Mouse (Mus musculus): ENCODE results near the gene Txlna.

Txlna gene

DNA sequence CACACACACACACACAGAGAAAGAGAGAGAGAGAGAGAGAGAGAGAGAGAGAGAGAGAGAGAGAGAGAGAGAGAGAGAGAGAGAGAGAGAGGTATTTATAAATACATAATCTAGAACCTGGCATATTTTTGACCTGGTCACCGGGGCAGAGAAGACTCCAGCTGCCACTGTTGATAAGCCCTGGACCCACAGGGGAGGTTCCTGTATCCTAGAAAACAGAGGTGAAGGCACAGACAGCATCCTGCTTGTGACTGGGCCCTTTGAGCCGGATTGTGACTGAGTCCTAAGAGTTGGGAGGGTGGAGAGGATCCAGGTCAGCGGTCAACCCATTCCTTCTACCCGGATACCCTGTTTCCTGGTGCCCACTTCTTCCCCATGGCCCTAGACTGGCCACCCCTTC, 52.0 kb downstream of the Txlna start:
- no peak for DNase-seq (ENCODE audit: low read depth, low spot score)

DNA sequence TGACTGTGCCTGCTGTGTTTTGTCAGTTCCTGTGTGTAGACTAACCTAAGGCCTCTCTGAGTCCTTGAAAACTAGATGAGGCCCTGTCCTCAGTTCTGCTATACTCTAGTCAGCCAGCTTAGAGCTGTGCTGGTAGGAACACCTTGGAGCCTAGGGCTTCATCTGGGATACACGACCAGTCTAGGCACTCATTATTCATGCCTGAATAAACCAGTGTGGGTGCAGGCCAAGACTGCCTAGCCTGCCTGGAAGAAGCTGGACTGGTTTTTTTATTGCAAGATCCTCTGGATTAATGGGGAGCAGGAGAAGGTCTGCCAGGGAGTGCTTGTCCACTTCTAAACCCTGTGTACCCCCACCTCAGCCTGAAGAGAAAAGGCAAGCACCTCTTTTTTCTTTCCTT, 53.9 kb downstream of the Txlna start:
- no peak for DNase-seq (ENCODE audit: low read depth, low spot score)

DNA sequence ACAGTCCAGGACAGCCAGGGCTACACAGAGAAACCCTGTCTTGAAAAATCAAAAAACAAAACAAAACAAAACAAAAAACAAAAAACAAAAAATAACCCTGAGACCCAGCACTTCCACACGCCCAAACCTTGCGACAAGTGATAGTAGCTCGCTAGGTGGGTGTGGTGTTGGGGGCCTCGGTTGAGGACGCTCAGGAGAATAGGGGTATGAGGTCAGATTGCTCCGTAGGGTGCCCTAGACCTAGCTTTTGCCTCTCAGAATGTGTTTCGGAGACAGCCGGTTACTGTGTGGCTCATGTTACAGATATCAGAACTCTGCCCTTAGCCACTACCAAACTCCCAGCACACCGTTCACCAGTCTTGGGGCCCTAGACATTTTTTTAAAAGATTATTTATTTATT, 55.1 kb downstream of the Txlna start:
- DNase-seq (ENCODE audit: low read depth, low spot score), result no peak

DNA sequence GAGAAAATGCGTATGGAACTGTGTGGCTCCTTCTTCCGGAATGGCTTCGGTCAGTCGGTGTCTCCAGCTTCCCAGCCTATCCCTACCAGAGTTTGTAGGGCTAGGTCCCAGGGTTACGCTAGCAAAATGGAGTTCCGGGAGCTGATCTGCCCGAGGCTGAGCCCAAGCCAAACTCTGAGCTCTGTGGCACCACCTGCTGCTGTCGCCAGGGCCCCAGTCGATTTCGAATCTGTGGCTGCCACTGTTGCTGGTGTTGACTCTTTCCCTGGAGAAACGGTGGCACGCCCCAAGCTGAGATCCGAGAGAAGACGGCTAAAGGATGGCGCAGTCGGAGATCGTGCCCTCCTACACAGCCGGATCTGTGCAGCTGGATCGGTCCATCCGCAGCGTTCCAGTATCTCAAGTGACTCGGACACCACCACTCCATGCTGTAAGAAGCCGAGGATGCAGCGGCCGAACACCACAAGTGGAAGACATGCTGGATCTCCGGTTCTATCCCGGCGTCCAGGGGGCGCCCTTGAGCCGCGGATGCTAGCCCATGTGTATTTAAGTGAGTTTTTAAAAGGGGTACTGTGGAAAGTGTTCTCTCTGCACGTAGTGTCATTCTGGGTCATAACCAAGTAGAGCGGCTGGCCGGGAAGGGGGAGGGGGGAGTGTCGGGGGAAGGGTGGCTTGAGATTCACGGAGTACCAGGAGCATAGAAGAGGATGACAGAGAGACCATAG, 55.8 kb downstream of the Txlna start:
- DNase-seq (ENCODE audit: low read depth, low spot score), result no peak

DNA sequence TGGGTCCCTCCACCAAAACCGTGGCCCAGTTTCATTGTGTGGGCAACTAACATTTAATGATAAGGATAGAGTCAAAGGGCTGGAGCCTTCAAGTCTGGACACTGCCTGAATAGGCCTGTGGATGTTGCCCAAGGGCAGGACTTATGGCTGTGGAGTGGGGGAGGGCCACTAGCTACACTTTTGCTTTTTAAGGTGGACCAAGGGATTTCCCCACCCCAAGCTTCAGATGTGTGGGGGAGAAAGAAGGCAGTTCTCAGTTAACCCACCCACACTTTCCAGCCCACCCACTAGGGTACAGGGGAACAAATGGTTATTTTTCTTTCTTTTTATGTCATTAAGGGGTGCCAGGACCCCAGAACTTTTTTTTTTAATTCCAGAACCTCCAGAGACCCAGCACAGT, 56.5 kb downstream of the Txlna start:
- no peak for DNase-seq (ENCODE audit: low read depth, low spot score)

DNA sequence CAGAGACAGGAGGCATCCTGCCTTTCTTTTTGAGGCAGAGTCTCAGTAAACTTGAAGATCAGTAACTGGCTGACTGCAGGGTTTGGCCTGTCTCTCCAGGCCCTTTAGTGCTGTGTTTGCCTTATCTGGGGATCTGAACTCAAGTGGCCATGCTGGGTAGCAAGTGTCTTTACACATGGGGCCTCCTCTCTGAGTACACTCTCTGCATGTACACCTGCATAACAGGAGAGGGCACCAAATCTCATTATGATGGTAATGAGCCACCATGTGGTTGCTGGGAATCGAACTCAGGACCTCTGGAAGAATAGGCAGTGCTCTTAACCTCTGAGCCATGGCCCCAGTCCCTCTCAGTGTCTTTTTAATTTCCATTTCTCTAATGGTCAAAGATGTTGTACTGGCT, 58.6 kb downstream of the Txlna start:
- DNase-seq (ENCODE audit: low read depth, low spot score), result no peak

DNA sequence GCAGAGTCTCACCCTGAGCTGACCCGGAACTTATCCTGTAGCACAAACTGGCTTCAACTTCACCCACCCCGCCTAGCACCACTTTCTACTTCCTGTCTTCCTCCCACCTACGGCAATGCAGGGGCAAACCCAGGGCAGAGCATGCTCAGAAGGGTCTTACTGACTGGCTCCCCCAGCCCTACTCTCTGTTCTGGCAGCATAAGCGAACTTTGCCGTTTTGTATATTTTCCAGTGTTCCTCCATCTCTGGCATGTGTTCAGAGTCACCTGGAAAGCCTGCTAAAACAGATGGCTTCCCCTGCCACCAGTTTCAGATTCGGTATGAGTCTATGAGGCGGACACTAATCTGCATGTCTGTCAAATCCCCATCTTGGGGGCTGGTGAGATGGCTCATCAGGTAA, 60.5 kb downstream of the Txlna start:
- no peak for DNase-seq (ENCODE audit: low read depth, low spot score)

DNA sequence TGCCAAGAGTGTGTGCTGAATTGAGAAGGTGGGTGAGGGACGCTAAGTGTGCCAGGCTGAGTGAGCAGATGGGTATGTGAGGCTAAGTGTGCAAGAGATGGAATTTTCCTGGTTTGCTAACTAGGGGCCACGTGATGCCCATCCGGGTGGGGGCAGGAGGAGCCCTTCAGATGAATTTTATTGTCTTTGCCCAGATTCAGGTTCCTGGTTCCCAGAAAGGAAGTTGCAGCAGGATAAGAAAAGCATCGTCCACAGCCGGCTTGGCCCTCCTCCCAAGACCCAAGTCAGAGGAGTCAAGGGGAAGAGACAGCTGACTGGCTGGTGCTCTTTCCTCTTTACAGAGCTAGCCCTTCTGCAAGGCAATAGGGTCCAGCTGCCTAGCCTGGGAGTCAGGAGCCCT, 62.4 kb downstream of the Txlna start, which contains the start of gene Fam167b:
Gene Fam167b (minus strand): TSS at position 84 of the 400 bp plus-strand sequence.
- no peak for DNase-seq (ENCODE audit: low read depth, low spot score)

DNA sequence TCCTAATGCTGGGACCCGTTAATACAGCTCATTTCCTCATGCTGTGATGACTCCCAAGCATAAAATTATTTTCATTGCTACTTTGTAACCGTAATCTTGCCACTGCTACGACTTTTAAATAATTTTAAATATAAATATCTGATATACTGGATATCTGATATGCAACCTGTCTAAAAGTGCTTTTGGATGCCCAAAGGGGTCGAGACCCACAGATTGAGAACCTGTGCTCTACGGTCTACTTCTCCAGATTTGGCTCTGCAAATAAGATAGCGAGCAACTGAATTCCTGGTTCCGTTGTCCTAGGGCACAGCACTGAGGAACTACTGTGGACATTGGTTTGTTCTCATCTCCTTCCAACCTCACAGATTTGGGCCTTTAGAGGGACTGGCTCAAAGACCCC, 63.2 kb downstream of the Txlna start:
- no peak for DNase-seq (ENCODE audit: low read depth, low spot score)

DNA sequence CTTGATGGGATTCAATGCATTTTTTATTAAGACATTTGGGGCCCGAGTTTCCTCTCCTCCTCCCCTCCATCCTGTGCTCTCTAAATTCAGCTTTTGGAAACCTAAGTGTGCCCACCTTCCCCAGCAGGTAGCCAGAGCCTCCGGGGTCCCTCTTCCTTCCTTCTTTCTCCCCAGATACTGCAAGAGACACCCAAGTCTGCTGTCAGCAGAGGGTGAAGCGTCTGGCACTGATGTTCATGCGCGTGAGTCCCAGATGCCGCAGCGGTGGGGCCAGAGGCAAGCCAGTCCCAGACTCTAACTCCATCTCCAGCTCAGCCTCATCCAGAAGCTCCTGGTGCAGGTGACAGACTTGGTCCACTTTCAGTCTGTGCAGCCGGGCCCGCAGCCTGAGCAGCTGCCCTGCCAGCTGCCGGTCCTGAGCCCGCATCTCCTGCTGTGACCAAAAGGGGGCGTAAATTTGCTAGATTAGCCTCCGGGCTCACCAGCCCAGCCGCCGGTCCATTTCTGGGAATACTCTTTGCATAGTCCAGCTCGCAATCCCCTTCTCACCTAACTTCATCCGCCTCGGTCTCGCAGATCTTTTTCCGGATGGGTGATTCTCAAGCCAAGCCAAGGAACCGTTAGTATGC, 63.9 kb downstream of the Txlna start:
- no peak for DNase-seq (ENCODE audit: low read depth, low spot score)
